Mouse (Mus musculus) liver, embryonic 14.5 days (tissue): ENCODE data around the gene Cacnb4. TPM values are rescaled to one million over a fixed set of nuclear protein-coding genes. Genes with fewer than 3 reads are reported as not detected.

Experiments
- ATAC-seq: fragments of 200-750 bp; cut with Nextera tagmentation; 2 replicates; pipeline ENCODE4 v1.8.0; 2017; ENCODE audit warnings: moderate number of reproducible peaks, mild to moderate bottlenecking, moderate library complexity; ENCODE audit not compliant: insufficient read depth
- DNase-seq, 3 experiments: peaks; one replicate each; pipeline ENCODE4 v3.0.0-alpha.2; 2012 to 2013; ENCODE audit warnings: low read depth in 3 of 3, low spot score in 3 of 3
- H3K27ac ChIP-seq: fragments of 300-500 bp; sonication (generic); 2 replicates; pipeline ENCODE4 v1.5.1; 2014; ENCODE audit warnings: moderate library complexity, mild to moderate bottlenecking, control low read depth, inconsistent platforms
- H3K27me3 ChIP-seq: fragments of 300-500 bp; sonication (generic); 2 replicates; pipeline ENCODE4 v1.6.1; 2014; ENCODE audit warnings: mild to moderate bottlenecking, low read length, moderate library complexity; ENCODE audit not compliant: control insufficient read depth, insufficient read depth
- H3K36me3 ChIP-seq: fragments of 300-500 bp; sonication (generic); replicated peaks from 2 replicates; pipeline ENCODE4 v1.6.1; 2014; ENCODE audit warnings: low read depth; ENCODE audit not compliant: control insufficient read depth, insufficient read depth
- H3K4me1 ChIP-seq, 2 experiments: fragments of 200-500 bp in 1 of 2; fragments of 300-500 bp in 1 of 2; sonication (generic) in 1 of 2; replicated peaks; 2 replicates each; pipeline ENCODE4 v1.6.1; 2012 to 2014; ENCODE audit warnings: antibody characterized with exemption in 1 of 2, inconsistent platforms in 1 of 2, low read length in 1 of 2; ENCODE audit not compliant: control insufficient read depth in 2 of 2, insufficient read depth in 2 of 2
- H3K4me2 ChIP-seq: fragments of 300-500 bp; sonication (generic); 2 replicates; pipeline ENCODE4 v1.6.1; 2014; ENCODE audit warnings: low read depth, mild to moderate bottlenecking, control low read depth, moderate library complexity
- H3K4me3 ChIP-seq, 2 experiments: fragments of 200-500 bp in 1 of 2; fragments of 300-500 bp in 1 of 2; sonication (generic) in 1 of 2; 2 replicates each; pipeline ENCODE4 v1.5.1; 2012 to 2014; ENCODE audit warnings: low read depth in 2 of 2, low read length in 2 of 2, mild to moderate bottlenecking in 2 of 2, control low read depth in 1 of 2, inconsistent platforms in 1 of 2, moderate library complexity in 1 of 2; ENCODE audit not compliant: insufficient read depth in 1 of 2
- H3K9ac ChIP-seq: fragments of 300-500 bp; sonication (generic); replicated peaks from 2 replicates; pipeline ENCODE4 v1.6.1; 2014; ENCODE audit warnings: mild to moderate bottlenecking, control low read depth, moderate library complexity
- H3K9me3 ChIP-seq: fragments of 300-500 bp; sonication (generic); 2 replicates; pipeline ENCODE4 v1.6.1; 2016; ENCODE audit warnings: low read length, mixed read lengths; ENCODE audit not compliant: control insufficient read depth
- CTCF ChIP-seq: IDR thresholded peaks from 2 replicates; pipeline ENCODE4 v1.5.1; 2016; ENCODE audit warnings: antibody characterized with exemption, low read depth, control low read depth
- EP300 ChIP-seq: IDR thresholded peaks from 2 replicates; pipeline ENCODE4 v1.6.1; 2016; ENCODE audit warnings: antibody characterized with exemption, low read depth
- WGBS: fragments of 180-500 bp; shearing (Covaris S2); extraction: QIAGEN DNeasy Blood & Tissue Kit; methylation state at CpG from one replicate; pipeline ENCODE4 v1.1.7; 2014; ENCODE audit not compliant: insufficient replicate concordance; 5-methylcytosine and 5-hydroxymethylcytosine counted together
- polyA plus RNA-seq, 2 experiments: library from polyadenylated mRNA; depleted of rRNA in 1 of 2; stranded (reverse) in 1 of 2; unstranded in 1 of 2; fragments of >200 nt; fragmentation: Nextera tagmentation in 1 of 2; extraction: Ambion mirVana in 1 of 2; gene quantifications; 2 replicates each; pipeline versions ENCODE4 v1.2.1 to v1.2.3; 2012 to 2014

Gene Cacnb4
- polyA plus RNA-seq, 2 experiments = 0.06 to 0.19 TPM

DNA sequence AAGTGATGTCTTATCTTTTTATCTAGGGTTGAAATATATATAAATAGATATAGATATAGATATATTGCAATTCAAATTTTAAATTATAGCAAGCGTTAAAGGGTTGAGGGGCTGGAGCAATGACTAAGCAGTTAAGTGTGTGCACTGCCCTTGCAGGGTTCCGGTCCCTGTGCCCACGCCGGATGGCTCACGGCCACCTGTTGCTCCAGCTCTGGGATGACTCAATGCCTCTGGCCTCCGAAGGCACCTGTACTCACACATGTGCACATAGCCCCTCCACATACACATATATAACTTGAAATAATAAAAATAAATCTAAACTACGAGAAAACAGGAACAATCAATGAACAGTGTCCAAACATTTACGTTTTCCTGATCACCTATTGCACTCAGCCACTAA lies 82.8 kb downstream of the Cacnb4 start:
- ATAC-seq (no peak), DNase-seq (no peak)
- H3K36me3 ChIP-seq = no peaks in the 10 kb centered on the region
- H3K4me3 ChIP-seq = no peak overlapping the region
- H3K4me2 ChIP-seq = no peak overlapping the region
- no peak overlapping the region for H3K27ac ChIP-seq
- no peak for TF ChIP-seq CTCF
- TF ChIP-seq EP300 = no peak
- peaks cover 18 to 33% of the 10 kb centered on the region in 2 experiments for H3K4me1 ChIP-seq
- WGBS = 73% methylated on average over 8 of the region's 8 CpGs
- H3K9me3 ChIP-seq = no peaks in the 10 kb centered on the region
- H3K27me3 ChIP-seq = no peaks in the 10 kb centered on the region
- no peak overlapping the region for H3K9ac ChIP-seq

GRCm38 (mm10) chr2:52593260-52593659 lies 83.4 kb downstream of the Cacnb4 start:
- TF ChIP-seq EP300 (no peak), CTCF (no peak)
- no peak for ATAC-seq

DNA sequence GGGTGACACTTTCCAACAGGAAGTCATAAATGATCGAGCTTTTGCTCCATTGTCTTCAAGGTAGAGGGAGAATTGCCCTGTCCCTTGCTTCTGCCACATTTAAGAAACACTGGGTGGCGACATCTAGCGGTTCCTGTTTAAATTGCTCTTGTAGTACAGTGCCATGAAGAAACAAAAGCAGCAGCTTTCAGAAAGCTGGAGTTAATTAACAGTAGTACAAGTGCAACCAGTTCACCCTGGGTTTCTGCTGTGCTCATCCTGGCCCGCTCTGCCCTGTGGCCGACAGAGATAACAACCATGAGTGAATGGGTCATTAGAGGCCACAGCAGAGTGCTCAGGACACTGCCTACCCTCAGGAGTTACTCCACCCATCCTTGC lies 85.7 kb downstream of the Cacnb4 start:
- H3K27ac ChIP-seq = no peak overlapping the region
- no peak overlapping the region for H3K4me3 ChIP-seq
- H3K27me3 ChIP-seq = no peaks in the 10 kb centered on the region
- whole genome bisulfite sequencing = 4% methylated on average over 5 of the region's 5 CpGs
- TF ChIP-seq CTCF = peak; percentile 77
- no peak for TF ChIP-seq EP300
- ATAC-seq = peak; percentile 70
- DNase-seq = peak in 2 of 3 experiments; percentile 57 to 65
- peaks cover 25 to 46% of the 10 kb centered on the region in 2 experiments for H3K4me1 ChIP-seq
- H3K9me3 ChIP-seq = no peaks in the 10 kb centered on the region
- no peak overlapping the region; the same call in 1 of the 2 replicates for H3K9ac ChIP-seq
- H3K36me3 ChIP-seq = no peaks in the 10 kb centered on the region
- peak overlapping the region; percentile 31; the same call in 1 of the 2 replicates for H3K4me2 ChIP-seq

More at GRCm38 (mm10) chr2:52593260-52593659, 83.4 kb downstream of the Cacnb4 start:
- peaks cover 24 to 36% of the 10 kb centered on the region in 2 experiments for H3K4me1 ChIP-seq
- H3K27me3 ChIP-seq = no peaks in the 10 kb centered on the region
- H3K9me3 ChIP-seq = no peaks in the 10 kb centered on the region
- DNase-seq = no peak
- no peak overlapping the region for H3K4me3 ChIP-seq
- no peaks in the 10 kb centered on the region for H3K36me3 ChIP-seq
- no peak overlapping the region for H3K9ac ChIP-seq
- H3K4me2 ChIP-seq = no peak overlapping the region
- H3K27ac ChIP-seq = no peak overlapping the region
- 66% methylated on average over 5 of the region's 5 CpGs for WGBS

DNA sequence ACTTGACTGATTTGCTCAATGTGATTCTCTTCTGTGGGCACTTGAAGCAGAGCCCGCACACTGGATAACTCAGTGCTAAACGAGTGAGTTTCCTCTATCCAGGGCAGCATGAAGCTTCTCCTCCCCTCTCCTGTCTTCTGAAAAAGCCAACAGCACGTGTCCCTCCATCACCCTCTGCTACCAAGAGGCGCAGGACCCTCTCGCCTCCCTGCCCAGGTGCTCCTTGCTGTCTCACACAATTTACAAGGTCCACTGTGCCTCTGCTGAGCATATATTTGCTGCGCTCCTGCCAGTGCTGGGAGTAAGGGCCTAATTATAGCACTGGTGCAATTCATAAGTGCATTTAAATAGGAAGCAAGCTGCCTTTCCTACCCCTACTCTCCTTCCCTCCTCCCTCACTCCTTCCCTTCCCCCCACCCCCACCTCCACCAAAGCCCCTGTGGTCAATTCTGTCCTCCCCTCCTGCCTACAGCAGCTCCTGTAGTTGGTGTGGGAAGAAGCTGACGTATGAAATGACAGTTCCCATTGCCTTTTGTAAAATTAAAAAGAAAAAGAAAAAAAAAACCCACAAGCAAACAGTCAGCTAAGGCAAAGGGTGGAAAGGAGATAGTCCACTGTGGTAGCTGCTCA lies 86.2 kb downstream of the Cacnb4 start:
- peak overlapping the region; percentile 31; the same call in 1 of the 2 replicates for H3K4me2 ChIP-seq
- no peak for DNase-seq
- H3K4me1 ChIP-seq = peaks cover 26 to 51% of the 10 kb centered on the region in 2 experiments
- TF ChIP-seq EP300 = no peak
- TF ChIP-seq CTCF = no peak
- 58% methylated on average over 7 of the region's 7 CpGs for WGBS
- no peak overlapping the region; the same call in 1 of the 2 replicates for H3K9ac ChIP-seq
- H3K4me3 ChIP-seq = no peak overlapping the region
- H3K27ac ChIP-seq = no peak overlapping the region
- no peaks in the 10 kb centered on the region for H3K27me3 ChIP-seq
- ATAC-seq = no peak
- H3K9me3 ChIP-seq = no peaks in the 10 kb centered on the region
- H3K36me3 ChIP-seq = no peaks in the 10 kb centered on the region

GRCm38 (mm10) chr2:52589514-52589913 lies 87.1 kb downstream of the Cacnb4 start:
- no peak overlapping the region for H3K9ac ChIP-seq
- no peaks in the 10 kb centered on the region for H3K36me3 ChIP-seq
- ATAC-seq = peak; percentile 61
- H3K4me1 ChIP-seq = peaks cover 28 to 58% of the 10 kb centered on the region in 2 experiments
- peak in 2 of 3 experiments; percentile 28 to 57 for DNase-seq
- whole genome bisulfite sequencing = 42% methylated on average over 4 of the region's 4 CpGs
- no peaks in the 10 kb centered on the region for H3K9me3 ChIP-seq
- H3K4me2 ChIP-seq = no peak overlapping the region
- no peak overlapping the region for H3K4me3 ChIP-seq
- TF ChIP-seq CTCF (peak; percentile 75), EP300 (peak; percentile 79)
- no peaks in the 10 kb centered on the region for H3K27me3 ChIP-seq
- H3K27ac ChIP-seq = no peak overlapping the region
